In genomic region chr19:12006361-12006947, GRCm38 (mm10) we compare ENCODE assay signal across 10 mouse cellular contexts. TPM values are rescaled to one million over a fixed set of nuclear protein-coding genes. Genes with fewer than 3 reads are reported as not detected.
A peak's percentile ranks its signal among the peaks of the same experiment; 100 is the strongest.
DNase-seq lines count a peak whose midpoint lies in the region; ATAC-seq lines count a peak whose summit lies in the region.
"Had no signal": no experiment of that assay in that cellular context is flagged by ENCODE, and none has a peak within 500 bp of the region (broad histone marks: within the 10 kb centered on the region; RNA-seq: fewer than 3 reads in every experiment).

No protein-coding gene starts in this region.

- peak; percentile 37 for DNase-seq in cerebellum, adult 11 months
- no peak for DNase-seq in cerebellum, adult 9-10 months
- peak; percentile 38 for DNase-seq in retina, postnatal 1 day
- DNase-seq in retina, embryonic 14.5 days (ENCODE audit: low spot score), result no peak
- peak; percentile 41 for DNase-seq in splenic B cell, adult 2 months (ENCODE audit: low read depth, low spot score)

- H3K27ac ChIP-seq in forebrain, embryonic 12.5 days, result 0 out of 2 replicates have a peak overlapping the region, but pooled peaks have one; percentile 1
- peak overlapping the region; percentile 67 for H3K27ac ChIP-seq in limb, embryonic 15.5 days

- H3K27me3 ChIP-seq in forebrain, embryonic 12.5 days, result no peaks in the 10 kb centered on the region
- no peaks in the 10 kb centered on the region for H3K27me3 ChIP-seq in limb, embryonic 15.5 days
- no peaks in the 10 kb centered on the region for H3K27me3 ChIP-seq in splenic B cell, adult 2 months (ENCODE audit: control insufficient read depth, insufficient read depth, low read length, poor library complexity, severe bottlenecking)
- H3K27me3 ChIP-seq: Patski had no signal

- peak overlapping the region; percentile 53 for H3K9ac ChIP-seq in forebrain, embryonic 12.5 days
- peak overlapping the region; percentile 45 for H3K9ac ChIP-seq in limb, embryonic 15.5 days

- peaks cover 23% of the 10 kb centered on the region for H3K4me1 ChIP-seq in forebrain, embryonic 12.5 days
- peaks cover 19% of the 10 kb centered on the region; the same call in 1 of the 2 replicates for H3K4me1 ChIP-seq in limb, embryonic 15.5 days

- WGBS in forebrain, embryonic 12.5 days, result 3% methylated on average over 17 of the region's 17 CpGs
- 2% methylated on average over 17 of the region's 17 CpGs for whole genome bisulfite sequencing in limb, embryonic 15.5 days

- no peaks in the 10 kb centered on the region for H3K9me3 ChIP-seq in forebrain, embryonic 12.5 days
- no peaks in the 10 kb centered on the region for H3K9me3 ChIP-seq in limb, embryonic 15.5 days

- H3K4me2 ChIP-seq in forebrain, embryonic 12.5 days, result peak overlapping the region; percentile 54
- peak overlapping the region; percentile 60 for H3K4me2 ChIP-seq in limb, embryonic 15.5 days

- H3K36me3 ChIP-seq in forebrain, embryonic 12.5 days (replicated peaks), result no peaks in the 10 kb centered on the region
- H3K36me3 ChIP-seq in limb, embryonic 15.5 days, result no peaks in the 10 kb centered on the region
- no peaks in the 10 kb centered on the region for H3K36me3 ChIP-seq in splenic B cell, adult 2 months (ENCODE audit: control insufficient read depth, insufficient read depth, low read length, poor library complexity, severe bottlenecking)

- no peak for ATAC-seq in forebrain, embryonic 12.5 days (ENCODE audit: low FRiP score)
- no peak for ATAC-seq in limb, embryonic 15.5 days (ENCODE audit: insufficient number of reproducible peaks, low FRiP score, low TSS enrichment, low read depth)
- ATAC-seq in monocyte, adult 5-6 weeks (replicated peaks; ENCODE audit: insufficient number of reproducible peaks, low FRiP score, low TSS enrichment, poor library complexity, severe bottlenecking), result no peak
- ATAC-seq: Patski had no signal

- peak overlapping the region; percentile 60 for H3K4me3 ChIP-seq in forebrain, embryonic 12.5 days (replicated peaks)
- peak overlapping the region; percentile 65 for H3K4me3 ChIP-seq in limb, embryonic 15.5 days

RNA-seq across cellular contexts. Expression of gene Olfr1423, which starts 34.7 kb away (rescaled TPM):
- polyA plus RNA-seq in forebrain, embryonic 12.5 days (2016; fragmentation: Nextera tagmentation; extraction: Ambion mirVana), result 0.04 TPM in 1 of 2 replicates, not detected in the other
- 0.03 TPM in 1 of 2 replicates, not detected in the other for polyA plus RNA-seq in limb, embryonic 15.5 days (2015; fragmentation: Nextera tagmentation; extraction: Ambion mirVana)
- 0.11 TPM in 1 of 3 replicates, not detected in the others for total RNA-seq in monocyte, adult 5-6 weeks (2017)
- total RNA-seq: left cerebral cortex, adult 8-10 months had no signal
- polyA plus RNA-seq: Patski had no signal

RNA-seq across cellular contexts. Expression of gene Osbp, which starts 40.7 kb away (rescaled TPM):
- 5.8 and 6.3 TPM in 2 replicates for polyA plus RNA-seq in forebrain, embryonic 12.5 days (2016; fragmentation: Nextera tagmentation; extraction: Ambion mirVana)
- polyA plus RNA-seq in limb, embryonic 15.5 days (2015; fragmentation: Nextera tagmentation; extraction: Ambion mirVana), result 4.7 and 5.6 TPM in 2 replicates
- total RNA-seq in monocyte, adult 5-6 weeks (2017), result 22.1 to 45.4 TPM (median 25.4 TPM) in 3 replicates

RNA-seq across cellular contexts. Expression of gene Olfr1424, which starts 56.0 kb away (rescaled TPM):
- polyA plus RNA-seq in forebrain, embryonic 12.5 days (2016; fragmentation: Nextera tagmentation; extraction: Ambion mirVana), result not detected in 2 replicates
- polyA plus RNA-seq in limb, embryonic 15.5 days (2015; fragmentation: Nextera tagmentation; extraction: Ambion mirVana), result not detected in 2 replicates
- 1.4 TPM in 1 of 3 replicates, not detected in the others for total RNA-seq in monocyte, adult 5-6 weeks (2017)
- total RNA-seq: left cerebral cortex, adult 8-10 months had no signal
- polyA plus RNA-seq: Patski had no signal

Comparison
In these comparisons a context has a peak if more than half of its experiments do, and no peak if none do; other contexts are left out.
1. DNase-seq: peak in cerebellum, adult 11 months (single experiment), retina, postnatal 1 day (single experiment) and splenic B cell, adult 2 months (single experiment); none in cerebellum, adult 9-10 months (single experiment) and retina, embryonic 14.5 days (single experiment).